Mouse (Mus musculus) left cerebral cortex, postnatal 4 days (tissue): Measurements from ENCODE around the gene Elmod3. TPM values are rescaled to one million over a fixed set of nuclear protein-coding genes. Genes with fewer than 3 reads are reported as not detected.

Source experiments
- DNase-seq: peaks from one replicate; pipeline ENCODE4 v3.0.0-alpha.2; 2022
- intact Hi-C: fragments of 180-260 bp; cut with DNase I; formaldehyde crosslinking; loops from one replicate; pipeline ENCODE4 v1.15.1; 2025
- total RNA-seq, 2 experiments: library from RNA; stranded (reverse); gene quantifications; 2 replicates each; pipeline ENCODE4 v1.2.3; 2021

Elmod3 gene
- total RNA-seq, 2 experiments from 2014 or later, result 11.9 to 12.1 TPM

DNA sequence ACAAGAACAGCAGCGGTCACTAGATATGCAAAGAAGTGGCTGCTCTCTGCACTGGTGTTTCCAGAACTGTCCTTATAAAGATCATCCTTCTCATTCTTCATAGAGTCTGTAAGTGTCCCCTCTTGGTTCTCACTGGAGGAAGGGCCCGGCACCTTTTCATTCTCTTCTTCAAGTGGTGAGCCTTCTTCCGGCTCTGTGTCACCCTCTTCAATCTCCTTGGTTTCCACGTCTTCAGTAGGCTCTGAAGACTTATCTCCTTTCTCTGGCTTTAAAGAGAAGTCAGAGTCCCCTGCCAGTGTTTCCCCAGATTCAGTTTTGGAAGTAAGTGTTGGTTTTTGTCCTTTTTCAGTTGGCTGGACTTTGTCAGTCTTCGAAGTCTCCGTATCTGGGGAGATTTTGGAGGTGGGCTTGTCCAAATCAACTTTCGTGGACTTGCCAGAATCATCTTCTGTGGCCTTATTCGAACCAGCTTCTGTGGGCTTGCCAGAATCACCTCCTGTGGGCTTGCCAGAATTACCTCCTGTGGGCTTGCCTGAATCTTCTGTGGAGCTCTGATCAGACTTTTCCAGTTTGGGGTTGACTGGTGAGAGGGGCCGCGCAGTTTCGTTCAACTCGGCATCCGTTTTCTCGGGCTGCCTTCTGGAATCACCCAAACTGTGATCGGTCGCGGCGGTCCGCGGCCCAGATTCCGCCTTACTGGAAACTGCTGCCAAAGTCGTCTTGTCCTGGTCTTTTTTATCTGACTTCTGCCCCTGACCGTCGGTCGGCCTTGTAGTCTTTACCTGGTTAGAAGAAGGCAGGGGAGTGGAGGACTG, 17.6 kb upstream of the Elmod3 start:
- intact Hi-C loops, result no loop called here
- DNase-seq, result no peak

DNA sequence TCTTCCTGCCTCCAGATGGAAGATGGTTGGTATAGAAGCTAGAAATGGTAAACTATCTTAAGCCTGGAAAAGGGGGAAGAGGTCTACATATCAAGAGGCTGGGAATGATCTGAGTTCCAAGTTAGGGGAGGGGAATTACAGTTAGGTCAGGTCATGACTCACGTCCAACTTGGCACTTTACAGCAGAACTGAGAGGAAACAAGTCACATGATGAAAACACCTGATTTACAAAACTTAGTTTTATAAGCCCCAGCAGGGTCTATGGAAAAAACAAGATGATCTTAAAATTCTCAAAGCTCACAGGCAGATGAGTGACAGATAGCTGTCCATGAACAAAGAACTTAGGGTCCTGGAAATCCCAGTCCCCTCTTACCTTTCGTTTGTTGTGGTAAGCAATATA, 16.9 kb upstream of the Elmod3 start:
- intact Hi-C loops, result no loop called here
- no peak for DNase-seq

DNA sequence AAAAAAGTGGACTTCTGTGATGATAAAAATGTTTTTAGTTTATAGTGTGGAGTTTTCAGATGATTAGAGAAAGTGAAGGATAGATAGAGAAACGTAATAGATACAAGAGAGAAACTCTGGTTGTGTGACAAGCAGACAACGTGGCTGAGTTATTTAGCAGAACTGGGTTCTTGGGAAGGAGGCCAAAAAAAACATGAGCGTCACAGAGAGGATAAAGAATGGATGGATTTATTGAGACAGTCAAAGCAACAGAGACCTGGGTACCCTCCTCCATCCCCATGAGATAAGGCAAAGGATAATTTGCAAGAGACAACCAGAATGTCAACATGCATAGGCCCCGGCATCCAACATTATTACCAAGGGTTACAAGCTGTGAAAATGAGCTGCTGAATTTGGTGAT, 12.0 kb upstream of the Elmod3 start:
- no peak for DNase-seq
- intact Hi-C loops, result no loop called here

DNA sequence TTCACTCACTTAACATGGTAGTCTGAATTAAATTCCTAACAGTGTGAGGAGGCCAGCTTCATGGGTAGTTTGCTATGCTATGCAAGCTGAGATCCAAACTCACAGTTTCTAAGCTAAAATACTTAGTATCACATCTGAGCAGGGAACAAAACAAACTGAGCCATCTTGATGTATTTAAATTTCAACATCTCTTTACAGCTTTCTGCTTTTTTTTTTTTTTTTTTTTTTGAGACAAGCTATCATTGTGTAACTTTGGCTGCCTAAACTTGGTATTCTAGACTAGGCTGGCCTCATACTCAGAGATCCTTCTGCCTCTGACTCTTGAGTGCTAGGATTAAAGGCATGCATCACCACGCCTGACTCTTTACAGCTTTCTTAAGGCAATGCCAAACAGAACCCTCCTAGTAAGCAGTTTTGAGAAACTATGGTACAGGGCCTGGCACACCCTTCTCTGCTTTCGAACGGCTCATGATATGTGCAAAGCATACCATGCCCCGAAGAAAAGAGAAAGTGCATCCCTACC, 10.5 kb upstream of the Elmod3 start:
- DNase-seq, result no peak
- intact Hi-C loops, result no loop called here

DNA sequence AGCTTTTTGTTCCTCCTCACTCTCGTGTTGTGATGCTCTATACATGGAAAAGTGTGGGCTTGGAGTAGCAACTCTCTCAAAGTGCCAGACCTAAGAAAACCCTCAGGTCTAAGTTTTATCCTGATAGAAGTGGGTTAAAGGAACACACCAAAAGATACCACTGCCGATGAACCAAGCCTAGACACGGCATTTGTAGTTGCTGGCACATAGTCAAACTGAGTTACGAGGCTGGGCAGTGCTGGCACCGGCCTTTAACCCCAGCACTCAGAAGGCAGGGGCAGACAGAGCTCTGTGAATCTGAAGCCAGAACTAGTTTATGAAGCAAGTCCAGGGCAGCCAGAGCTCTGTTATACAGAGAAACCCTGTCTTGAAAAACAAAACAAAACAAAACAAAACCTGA, 9.5 kb upstream of the Elmod3 start:
- no peak for DNase-seq
- intact Hi-C loops, result no loop called here

DNA sequence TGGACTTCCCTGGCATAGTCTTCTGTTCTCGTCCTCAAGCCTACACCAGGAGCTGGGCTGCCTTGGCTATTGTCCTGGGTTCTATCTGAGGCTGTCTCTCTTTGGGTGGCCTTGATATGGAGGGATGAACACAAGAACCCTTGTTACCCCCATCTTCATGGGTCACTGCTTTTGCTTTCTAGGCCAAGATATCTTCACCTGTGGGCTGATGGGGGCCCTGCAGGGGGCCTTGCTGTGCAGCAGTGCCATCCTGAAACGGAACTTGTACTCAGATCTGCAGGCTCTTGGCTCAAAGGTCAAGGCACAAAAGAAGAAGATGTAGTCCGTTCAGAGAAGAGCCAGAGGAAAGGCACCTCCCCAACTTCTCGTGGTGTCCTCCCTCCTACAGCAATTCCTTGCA, 8.8 kb upstream of the Elmod3 start:
- intact Hi-C loops, result no loop called here
- DNase-seq, result no peak

DNA sequence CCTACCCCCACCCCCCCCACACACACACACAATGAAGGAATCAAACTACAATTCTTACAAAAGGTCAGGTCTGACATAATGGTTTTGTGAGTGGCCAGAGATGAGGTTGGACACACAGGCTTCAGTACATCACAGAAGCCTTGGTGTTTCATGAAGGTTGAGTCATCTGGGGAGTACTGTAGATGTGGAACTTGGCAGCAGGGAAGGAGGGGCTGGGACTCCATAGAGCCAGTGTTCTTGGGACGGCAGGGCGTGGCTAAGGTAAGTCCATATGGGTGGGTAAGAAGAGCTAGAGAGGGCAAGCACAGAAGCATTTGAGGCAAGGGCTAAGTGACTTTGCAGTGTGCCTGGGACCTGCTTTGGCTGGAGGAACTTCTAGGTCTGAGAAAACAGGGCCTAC, 5.9 kb upstream of the Elmod3 start:
- DNase-seq, result no peak
- intact Hi-C loops, result no loop called here

DNA sequence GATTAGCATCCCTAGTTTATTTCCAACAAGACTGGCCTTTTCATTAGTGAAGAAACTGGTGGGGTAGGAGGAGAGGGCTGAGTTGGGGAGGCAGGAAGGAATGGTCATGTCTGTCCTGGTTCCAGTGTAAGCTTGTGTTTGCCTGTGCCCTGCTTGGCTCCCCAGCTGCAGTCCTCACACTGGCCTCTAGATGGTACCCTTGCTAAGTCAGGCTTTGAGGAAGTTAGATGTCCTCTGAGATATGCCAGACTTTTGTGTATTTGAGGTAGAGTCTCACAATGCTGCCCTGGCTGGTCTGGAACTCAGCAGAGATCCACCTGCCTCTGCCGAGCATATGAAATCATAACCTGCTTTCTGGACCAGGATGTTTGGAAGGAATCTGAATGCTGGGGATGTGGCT, 3.5 kb upstream of the Elmod3 start:
- intact Hi-C loops, result no loop called here
- DNase-seq, result peak; percentile 75

DNA sequence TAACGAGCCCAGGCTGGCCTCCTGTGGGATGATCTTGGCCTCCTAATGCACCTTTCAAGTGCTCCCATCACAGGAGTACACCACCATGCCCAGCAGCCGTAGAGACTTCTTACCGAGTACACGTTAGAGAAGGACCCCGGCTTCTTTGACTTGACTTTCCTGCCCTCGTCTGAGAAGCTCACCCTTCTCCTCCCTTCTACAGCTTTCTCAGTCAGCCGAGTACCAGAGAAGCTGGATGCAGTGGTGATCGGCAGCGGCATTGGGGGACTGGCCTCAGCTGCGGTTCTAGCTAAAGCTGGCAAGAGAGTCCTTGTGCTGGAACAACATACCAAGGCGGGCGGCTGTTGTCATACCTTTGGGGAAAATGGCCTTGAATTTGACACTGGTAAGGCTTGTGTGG, 2.6 kb upstream of the Elmod3 start:
- intact Hi-C loops, result no loop called here
- no peak for DNase-seq

DNA sequence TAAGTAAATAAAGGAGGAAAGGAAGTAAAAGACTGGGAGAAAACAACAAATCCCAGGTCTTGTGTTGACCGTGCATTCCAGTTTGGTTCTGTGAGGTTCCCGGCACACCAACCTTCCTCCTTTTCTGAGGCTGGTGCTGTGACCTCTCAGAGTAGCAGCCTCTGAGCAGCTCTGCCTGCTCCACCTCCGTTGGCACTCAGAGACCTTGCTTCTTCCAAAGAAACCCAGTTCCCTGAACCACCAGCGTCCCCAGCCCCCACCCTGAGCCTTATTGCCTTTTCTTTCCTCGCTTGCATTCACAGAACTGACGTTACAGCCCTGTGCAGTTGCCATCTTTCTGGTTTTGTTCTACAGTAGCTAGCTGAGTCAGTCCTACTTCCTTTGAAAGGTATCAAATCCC, 2.0 kb upstream of the Elmod3 start:
- no peak for DNase-seq
- intact Hi-C loops, result no loop called here

DNA sequence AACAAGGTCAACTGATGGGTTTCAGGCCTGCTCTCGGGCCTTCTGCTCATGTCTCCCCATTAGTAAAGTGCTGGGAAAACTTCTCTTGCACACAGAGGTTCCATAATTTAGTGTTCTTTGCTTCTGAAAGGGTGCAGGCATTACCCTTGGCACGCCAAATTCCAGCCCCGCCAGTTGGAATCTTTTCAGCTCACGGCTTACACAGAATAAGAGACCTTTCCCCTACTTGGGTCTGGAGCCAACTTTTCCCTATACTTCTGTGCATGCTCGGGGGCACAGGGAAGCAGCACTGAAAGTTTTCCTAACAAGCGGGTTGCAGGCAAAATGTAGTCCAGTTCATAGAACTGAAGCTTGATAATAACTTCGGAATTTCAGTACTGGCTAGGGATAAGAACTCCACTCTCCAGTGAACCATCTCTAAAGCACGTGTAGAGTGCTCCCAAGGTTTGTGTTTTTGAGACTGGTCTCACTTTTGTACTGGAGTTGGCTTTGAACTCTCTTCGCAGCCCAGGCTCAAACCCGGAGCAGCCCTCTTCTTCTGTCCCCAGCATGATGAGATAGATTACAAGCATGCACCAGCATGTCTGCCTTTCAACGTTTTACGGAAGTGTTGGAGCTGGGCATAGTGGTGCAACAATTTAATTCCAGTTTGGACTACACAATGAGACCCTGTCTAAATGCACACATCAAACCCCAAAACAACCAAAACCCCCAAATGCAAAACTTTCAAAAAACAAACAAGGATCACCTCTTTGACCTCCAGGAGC, 761 bp upstream of the Elmod3 start:
- intact Hi-C loops, result no loop called here
- peak; percentile 45 for DNase-seq

DNA sequence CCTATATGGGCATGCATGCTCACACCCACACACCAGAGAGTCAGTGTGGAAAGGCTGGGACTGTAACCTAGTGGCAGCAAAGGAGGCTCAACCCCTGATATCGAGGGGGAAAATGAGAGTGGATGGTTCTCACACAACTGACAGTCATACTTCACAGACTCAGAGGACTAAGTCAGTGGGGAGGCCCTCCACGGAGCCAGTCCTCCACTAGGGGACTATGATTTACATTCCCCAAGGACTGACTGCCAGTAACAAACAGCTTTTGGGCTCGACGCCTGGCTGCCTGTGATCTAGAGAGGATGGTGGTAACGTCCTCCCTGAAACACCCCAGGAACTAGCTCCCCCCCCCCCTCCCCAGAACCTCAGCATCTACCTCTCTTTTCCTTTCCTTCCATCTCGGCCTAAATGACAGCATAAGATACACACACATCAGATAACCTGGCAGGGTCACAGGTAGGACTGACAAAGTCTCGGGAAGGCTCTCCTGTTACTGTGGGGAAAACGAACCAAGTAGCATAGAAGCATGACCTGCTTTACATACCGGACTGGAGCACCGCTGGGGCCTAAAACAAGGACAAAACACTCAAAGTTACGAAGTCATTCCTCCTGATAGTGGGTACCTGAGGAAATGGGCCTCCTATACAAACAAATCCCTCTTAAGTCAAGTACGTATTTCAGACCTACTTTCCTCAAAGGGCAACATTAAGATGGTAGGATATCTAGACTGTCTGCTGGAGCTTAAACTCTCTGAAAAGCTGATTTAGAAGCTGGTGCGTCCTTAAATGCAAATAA, 934 bp downstream of the Elmod3 start:
- peak; percentile 16 for DNase-seq
- intact Hi-C loops, result no loop called here

DNA sequence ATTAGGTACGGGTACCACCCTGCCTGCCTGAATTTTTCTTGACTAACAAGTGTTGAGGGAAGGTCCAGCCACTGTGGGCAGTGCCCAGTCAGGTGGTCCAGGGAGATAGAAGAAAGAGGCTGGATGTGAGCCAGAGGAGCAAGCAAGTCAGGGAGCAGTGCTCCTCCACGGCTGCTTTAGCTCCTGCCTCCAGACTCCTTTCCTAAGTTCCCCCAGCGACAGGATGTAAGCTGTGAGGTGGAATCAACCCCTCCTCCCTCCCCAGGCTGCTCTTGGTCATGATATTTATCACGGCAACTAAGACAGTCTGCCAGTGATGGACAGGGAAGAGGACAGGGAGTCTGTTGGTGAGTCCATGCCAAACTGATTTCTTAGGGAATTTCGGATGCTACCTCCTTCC, 4.3 kb downstream of the Elmod3 start:
- DNase-seq, result no peak
- intact Hi-C loops, result no loop called here

DNA sequence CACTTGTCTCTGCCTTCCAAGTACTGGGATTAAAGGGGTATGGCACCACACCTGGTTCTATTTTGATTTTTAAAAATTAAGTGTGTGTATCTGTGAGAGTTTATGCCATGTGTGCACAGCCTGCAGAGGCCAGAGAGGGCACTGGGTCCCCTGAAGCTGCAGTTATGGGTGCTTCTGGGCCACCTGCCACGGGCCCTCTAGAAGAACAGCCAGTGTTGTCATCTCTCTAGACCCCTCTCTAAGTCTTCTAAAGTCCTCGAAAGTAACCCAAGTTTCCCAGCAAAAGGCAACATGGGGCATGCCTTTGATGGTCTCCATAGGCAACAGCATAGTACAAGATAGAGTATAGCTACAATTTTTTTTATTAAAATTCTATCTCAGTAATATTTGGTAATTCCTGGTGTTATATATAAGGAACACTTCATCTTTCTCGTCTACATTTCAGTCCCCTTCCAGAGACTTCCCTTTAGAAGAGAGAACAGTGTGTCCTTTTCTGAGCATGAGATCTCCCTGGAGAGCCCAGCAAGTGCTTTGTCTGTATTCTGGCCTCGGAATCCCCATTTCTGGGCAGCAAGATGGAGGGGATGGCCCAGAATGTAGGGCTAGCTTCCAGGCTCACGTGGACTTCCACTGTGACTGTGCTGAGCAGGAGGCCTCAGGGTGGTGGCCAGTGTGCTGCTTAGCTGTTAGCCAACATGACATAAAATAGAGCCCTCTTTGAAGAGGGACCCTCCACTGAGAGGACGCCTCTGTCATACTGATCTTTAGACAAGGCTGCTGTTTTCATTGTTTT, 5.0 kb downstream of the Elmod3 start:
- DNase-seq, result no peak
- intact Hi-C loops, result no loop called here

DNA sequence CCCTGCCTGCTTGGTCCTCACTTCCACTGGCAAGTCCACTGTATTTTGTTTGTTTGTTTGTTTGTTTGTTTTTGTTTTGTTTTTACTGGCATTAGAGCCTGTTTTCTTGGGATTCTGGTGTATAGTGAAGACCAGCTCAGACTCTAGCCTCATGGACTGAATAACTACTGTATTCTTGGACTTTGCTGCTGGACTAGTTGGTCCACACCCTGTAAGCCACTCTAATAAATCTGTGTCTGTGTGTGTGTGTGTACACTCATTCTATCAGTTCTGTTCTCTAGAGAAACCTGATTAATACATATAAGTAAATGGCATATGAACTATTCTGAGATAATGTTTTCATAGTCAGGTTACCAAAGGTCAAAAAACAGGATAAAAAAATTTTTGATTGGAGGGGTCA, 8.1 kb downstream of the Elmod3 start:
- intact Hi-C loops, result no loop called here
- DNase-seq, result no peak

DNA sequence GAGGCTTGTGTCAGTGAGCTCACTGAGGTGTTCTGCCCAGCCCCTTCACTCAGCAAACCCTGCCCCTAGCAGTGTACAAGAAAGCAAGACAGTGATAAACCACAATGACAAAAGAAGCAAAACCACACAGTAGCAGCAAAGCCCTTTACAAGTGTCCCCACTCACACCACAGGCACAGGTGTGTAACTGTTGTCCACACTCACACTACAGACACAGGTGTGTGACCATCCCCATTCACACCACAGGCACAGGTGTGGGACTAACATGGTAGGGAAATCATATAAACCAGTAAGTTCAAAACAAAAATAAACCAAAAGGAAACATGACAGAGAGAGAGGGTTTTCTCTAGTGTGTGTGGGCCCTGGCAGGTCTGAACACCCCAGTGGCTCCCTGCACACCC, 9.9 kb downstream of the Elmod3 start:
- intact Hi-C loops, result no loop called here
- no peak for DNase-seq

DNA sequence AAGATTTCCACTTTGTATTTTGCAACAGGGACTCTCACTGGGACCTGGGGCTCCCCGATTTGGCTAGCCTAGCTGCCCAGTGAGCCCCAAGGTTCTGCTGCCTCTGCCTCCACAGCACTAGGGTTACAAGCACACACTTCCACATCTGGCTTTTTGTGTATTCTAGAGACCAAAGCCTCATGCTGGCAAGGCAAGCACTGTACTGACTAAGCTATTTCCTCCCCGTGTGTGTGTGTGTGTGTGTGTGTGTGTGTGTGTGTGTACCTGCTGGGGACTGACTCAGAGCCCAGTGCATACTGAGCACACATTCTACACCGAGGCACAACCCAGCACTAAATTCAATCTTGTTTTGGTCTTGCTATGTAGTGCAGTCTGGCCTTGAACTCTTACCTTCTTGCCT, 11.5 kb downstream of the Elmod3 start:
- no peak for DNase-seq
- intact Hi-C loops, result no loop called here

DNA sequence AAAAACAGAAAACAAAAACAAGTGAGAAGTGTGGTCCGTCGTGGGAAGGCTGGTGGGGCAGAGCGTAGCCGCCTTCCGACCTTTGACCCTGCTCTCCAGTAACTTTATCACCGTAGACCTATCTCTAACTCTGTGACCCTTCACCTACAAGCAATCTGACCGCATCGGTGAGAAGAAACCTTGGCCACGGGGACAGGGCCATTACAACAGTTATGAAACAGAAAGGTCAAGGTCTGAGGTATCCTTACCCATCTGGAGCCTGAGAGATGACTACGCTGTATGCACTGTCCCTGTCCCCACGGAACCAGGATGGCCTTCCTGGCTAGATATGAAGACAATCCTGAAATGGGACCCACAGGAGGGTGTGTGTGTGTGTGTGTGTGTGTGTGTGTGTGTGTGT, 14.1 kb downstream of the Elmod3 start:
- intact Hi-C loops, result no loop called here
- no peak for DNase-seq

DNA sequence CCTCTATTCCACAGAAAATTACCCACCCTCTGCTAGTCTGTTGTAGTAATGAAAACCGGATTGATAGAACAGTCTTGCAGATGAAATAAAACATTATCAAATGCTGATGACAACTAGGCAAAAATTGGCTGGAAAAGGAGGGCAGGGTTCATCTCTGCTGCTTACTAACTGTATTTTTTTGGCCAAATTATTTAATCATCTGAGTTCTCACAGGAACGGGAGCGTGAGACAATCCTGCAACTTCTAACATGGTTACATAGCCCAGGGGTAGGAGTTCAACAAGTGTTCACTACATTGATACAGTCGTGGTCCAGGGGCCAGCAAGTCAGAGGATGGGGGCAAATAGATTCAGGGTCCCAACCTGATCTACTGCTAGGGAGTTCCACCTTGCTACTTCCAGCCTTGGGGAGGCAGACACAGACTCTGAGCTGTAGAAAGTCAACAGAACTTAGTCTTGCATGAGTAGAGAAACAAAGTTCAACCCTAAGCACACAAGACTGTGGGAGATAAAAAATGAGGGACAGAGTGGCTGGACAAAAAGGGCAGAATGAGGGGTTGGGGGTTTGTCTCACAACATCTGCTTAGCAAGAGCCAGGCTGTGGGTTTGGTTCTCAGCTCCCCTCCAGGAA, 14.9 kb downstream of the Elmod3 start:
- intact Hi-C loops, result no loop called here
- DNase-seq, result no peak
